Mouse (Mus musculus) ES-E14 (cell line): Measurements from ENCODE around the gene Ubox5. TPM values are rescaled to one million over a fixed set of nuclear protein-coding genes. Genes with fewer than 3 reads are reported as not detected.
A peak's percentile ranks its signal among the peaks of the same experiment; 100 is the strongest.

ENCODE experiments used
- DNase-seq: peaks from one replicate; pipeline ENCODE4 v3.0.0-alpha.2; 2013; ENCODE audit warnings: low read depth, low spot score
- H3K27ac ChIP-seq: 2 replicates; pipeline ENCODE4 v1.5.1; 2012; ENCODE audit warnings: low read depth, mild to moderate bottlenecking, low read length, moderate library complexity, mixed read lengths; ENCODE audit not compliant: poor library complexity, insufficient read depth, severe bottlenecking
- H3K36me3 ChIP-seq: 2 replicates; pipeline ENCODE4 v1.6.1; 2012; ENCODE audit warnings: mild to moderate bottlenecking, low read length, moderate library complexity, mixed read lengths; ENCODE audit not compliant: control insufficient read depth, poor library complexity, insufficient read depth, severe bottlenecking
- H3K4me1 ChIP-seq, 2 experiments: fragments of 150-350 bp in 1 of 2; sonication (generic) in 1 of 2; 2 replicates each; pipeline ENCODE4 v1.6.1; 2012; ENCODE audit warnings: low read length in 2 of 2, mild to moderate bottlenecking in 1 of 2, mixed read lengths in 1 of 2; ENCODE audit not compliant: control insufficient read depth in 2 of 2, insufficient read depth in 2 of 2, poor library complexity in 1 of 2
- H3K4me3 ChIP-seq, 2 experiments: fragments of 150-350 bp in 1 of 2; sonication (generic) in 1 of 2; 2 replicates each; pipeline ENCODE4 v1.5.1; 2012; ENCODE audit warnings: low read length in 2 of 2, low read depth in 1 of 2, mild to moderate bottlenecking in 1 of 2, mixed read lengths in 1 of 2; ENCODE audit not compliant: insufficient read depth in 1 of 2, poor library complexity in 1 of 2, severe bottlenecking in 1 of 2
- H3K9ac ChIP-seq: 2 replicates; pipeline ENCODE4 v1.6.1; 2012; ENCODE audit warnings: low read depth, mild to moderate bottlenecking, low read length, mixed read lengths; ENCODE audit not compliant: poor library complexity, insufficient read depth, severe bottlenecking
- H3K9me3 ChIP-seq: fragments of 150-350 bp; sonication (generic); 2 replicates; pipeline ENCODE4 v1.6.1; 2012; ENCODE audit warnings: low read depth, mild to moderate bottlenecking, low read length; ENCODE audit not compliant: control insufficient read depth, insufficient read depth
- CHD2 ChIP-seq: IDR thresholded peaks from 2 replicates; pipeline ENCODE4 v1.6.1; 2014; ENCODE audit warnings: mild to moderate bottlenecking, low read depth, low read length, inconsistent platforms
- HCFC1 ChIP-seq: IDR thresholded peaks from 2 replicates; pipeline ENCODE4 v1.6.1; 2012; ENCODE audit warnings: low read length, inconsistent platforms, borderline replicate concordance; ENCODE audit not compliant: insufficient read depth
- MAFK ChIP-seq: IDR thresholded peaks from 2 replicates; pipeline ENCODE4 v1.6.1; 2014; ENCODE audit warnings: mild to moderate bottlenecking, low read depth, low read length, inconsistent platforms; ENCODE audit not compliant: insufficient read depth
- ZC3H11A ChIP-seq: IDR thresholded peaks from 2 replicates; pipeline ENCODE4 v1.6.1; 2012; ENCODE audit warnings: low read depth, mild to moderate bottlenecking, inconsistent platforms, low read length, borderline replicate concordance
- ZNF384 ChIP-seq: IDR thresholded peaks from 2 replicates; pipeline ENCODE4 v1.6.1; 2012; ENCODE audit warnings: low read depth, low read length, inconsistent platforms
- in situ Hi-C, 2 experiments: fragments of 600-800 bp; cut with MboI; formaldehyde crosslinking; loops; one replicate each; pipeline ENCODE4 v1.15.1; 2025; ENCODE audit warnings: low sequenced_read_pairs in 2 of 2, inconsistent platforms in 1 of 2; ENCODE audit not compliant: unreplicated experiment in 2 of 2
- total RNA-seq: library from RNA; depleted of rRNA; stranded (reverse); fragments of 300-350 nt; gene quantifications from 2 replicates; pipeline ENCODE4 v1.2.3, GENCODE M21; 2012

Ubox5 gene
- total RNA-seq, 1 experiment, result 5.0 TPM

DNA sequence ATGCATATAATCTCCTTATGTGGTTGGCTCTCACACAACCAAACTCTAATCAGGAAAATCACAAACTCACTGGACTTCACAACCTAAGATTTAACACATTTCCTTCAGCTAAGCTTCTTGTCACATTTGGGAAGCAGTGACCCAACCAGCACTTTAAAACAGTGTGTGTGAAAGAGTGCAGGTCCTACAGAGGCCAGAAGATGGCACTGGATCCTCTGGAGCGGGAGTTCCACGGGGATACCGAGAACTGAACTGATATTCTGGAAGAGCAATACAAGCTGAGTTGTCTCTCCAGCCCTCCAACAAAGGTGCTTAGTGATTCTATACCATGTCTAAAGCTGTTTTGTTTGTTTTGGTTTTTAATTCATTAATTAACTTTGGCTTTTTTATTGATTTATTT, 16.7 kb downstream of the Ubox5 start:
- H3K36me3 ChIP-seq, result peaks cover 13% of the 10 kb centered on the region
- no peaks in the 10 kb centered on the region for H3K4me1 ChIP-seq
- in situ Hi-C loops, result no loop called here
- no peak for DNase-seq
- no peak overlapping the region for H3K9ac ChIP-seq
- H3K27ac ChIP-seq, result no peak overlapping the region
- H3K9me3 ChIP-seq, result no peaks in the 10 kb centered on the region
- no peak overlapping the region for H3K4me3 ChIP-seq
- TF ChIP-seq ZC3H11A, result peak; percentile 14; the same call in 1 of the 2 replicates
- TF ChIP-seq HCFC1, result no peak
- no peak for TF ChIP-seq CHD2
- TF ChIP-seq MAFK, result no peak
- no peak for TF ChIP-seq ZNF384

- H3K9ac ChIP-seq, result no peak overlapping the region
- DNase-seq, result no peak
- H3K27ac ChIP-seq, result no peak overlapping the region
- in situ Hi-C loops, result no loop called here
- peaks cover 17% of the 10 kb centered on the region for H3K36me3 ChIP-seq
- H3K4me1 ChIP-seq, result no peaks in the 10 kb centered on the region
- no peak overlapping the region for H3K4me3 ChIP-seq
- H3K9me3 ChIP-seq, result no peaks in the 10 kb centered on the region
- TF ChIP-seq MAFK, result no peak
These were observed 27.6 kb downstream of the Ubox5 start for GRCm38 (mm10) chr2:130602195-130602594.

GRCm38 (mm10) chr2:130598399-130598798, 31.4 kb downstream of the Ubox5 start:
- no peak overlapping the region for H3K4me3 ChIP-seq
- in situ Hi-C loops, result no loop called here

GRCm38 (mm10) chr2:130597601-130598010, 32.2 kb downstream of the Ubox5 start:
- in situ Hi-C loops, result no loop called here
- Histone ChIP-seq H3K4me1 (no peaks in the 10 kb centered on the region), H3K27ac (no peak overlapping the region), H3K9me3 (no peaks in the 10 kb centered on the region), H3K4me3 (no peak overlapping the region), H3K9ac (no peak overlapping the region), H3K36me3 (peaks cover 28% of the 10 kb centered on the region)
- TF ChIP-seq ZNF384 (no peak), MAFK (no peak), CHD2 (no peak), ZC3H11A (no peak), HCFC1 (no peak)
- DNase-seq, result no peak

More at GRCm38 (mm10) chr2:130598399-130598798, 31.4 kb downstream of the Ubox5 start:
- H3K9ac ChIP-seq, result no peak overlapping the region
- no peaks in the 10 kb centered on the region for H3K9me3 ChIP-seq
- TF ChIP-seq ZC3H11A (no peak), MAFK (no peak), CHD2 (no peak), HCFC1 (no peak), ZNF384 (no peak)
- H3K4me1 ChIP-seq, result no peaks in the 10 kb centered on the region
- H3K27ac ChIP-seq, result no peak overlapping the region
- peaks cover 28% of the 10 kb centered on the region for H3K36me3 ChIP-seq
- no peak for DNase-seq

DNA sequence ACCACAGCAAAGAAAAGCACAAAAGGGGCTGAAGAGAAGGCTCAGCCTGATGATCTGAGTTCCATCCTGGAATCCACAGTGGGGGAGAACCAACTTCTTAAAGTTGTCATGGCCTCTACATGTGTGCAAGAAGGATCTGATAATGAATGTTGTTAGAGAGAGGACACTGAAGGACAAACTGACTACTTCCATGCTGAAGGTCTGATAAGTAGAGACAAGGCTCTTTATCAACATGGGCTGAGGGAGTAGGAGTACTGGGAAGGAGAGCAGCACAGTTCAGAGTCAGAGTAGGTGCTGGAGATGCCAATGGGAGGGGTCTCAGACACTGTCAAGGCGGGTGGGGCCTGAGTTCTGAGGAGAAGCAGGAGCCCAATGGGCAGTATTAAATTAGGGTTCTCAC, 34.2 kb downstream of the Ubox5 start:
- no peak overlapping the region for H3K27ac ChIP-seq
- no peak for DNase-seq
- in situ Hi-C loops, result no loop called here
- no peak overlapping the region for H3K4me3 ChIP-seq
- H3K9ac ChIP-seq, result no peak overlapping the region
- H3K36me3 ChIP-seq, result peaks cover 34% of the 10 kb centered on the region
- no peaks in the 10 kb centered on the region for H3K9me3 ChIP-seq
- H3K4me1 ChIP-seq, result no peaks in the 10 kb centered on the region
- TF ChIP-seq HCFC1 (no peak), ZC3H11A (no peak), CHD2 (no peak)
